Mouse (Mus musculus) testis, adult 2 months (tissue): Measurements from ENCODE around the gene Sgms2.

Source experiments
- CTCF ChIP-seq: fragments of 200-500 bp; IDR thresholded peaks from 2 replicates; pipeline ENCODE4 v1.5.1; 2012; ENCODE audit warnings: low read depth, mild to moderate bottlenecking, inconsistent platforms, low read length, moderate library complexity; ENCODE audit not compliant: control insufficient read depth, insufficient read depth, insufficient replicate concordance
- POLR2A ChIP-seq: fragments of 200-500 bp; IDR thresholded peaks from 2 replicates; pipeline ENCODE4 v1.6.1; 2012; ENCODE audit warnings: low read depth, mild to moderate bottlenecking, inconsistent platforms, low read length, moderate library complexity; ENCODE audit not compliant: control insufficient read depth

DNA sequence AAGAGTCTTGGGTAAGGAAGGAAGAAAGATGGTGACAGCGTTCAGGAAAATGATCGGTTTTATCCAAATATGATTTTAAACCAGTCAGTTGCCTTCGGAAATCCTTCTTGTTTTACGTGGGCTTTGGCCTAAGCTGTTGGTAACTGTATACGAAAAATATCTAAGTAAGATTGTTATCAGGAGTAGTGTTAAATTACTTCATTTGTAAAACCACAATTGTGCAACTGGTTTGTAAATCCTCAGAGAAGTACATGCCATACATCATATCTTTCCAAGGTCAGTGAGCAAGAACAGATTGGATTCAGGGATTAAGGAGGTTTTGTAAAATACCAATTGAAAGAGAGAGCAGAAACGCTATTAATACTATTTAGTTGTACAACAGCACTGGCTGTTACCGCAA is 185.0 kb downstream of the Sgms2 start:
- TF ChIP-seq CTCF (no peak), POLR2A (no peak)
